Mouse (Mus musculus): ENCODE results near the gene Cntrl. TPM values are rescaled to one million over a fixed set of nuclear protein-coding genes. Genes with fewer than 3 reads are reported as not detected.

The Cntrl gene
- total RNA-seq (2021), result 10 to 100 TPM; 16.1 to 17.6 TPM

GRCm38 (mm10) chr2:35109141-35109923, at the start of gene Cntrl:
TSS of gene Cntrl (plus strand) at chr2:35109492.
- peak; percentile 96 for DNase-seq
- intact Hi-C loops (cut with DNase I), result loop anchor here (10.0 kb wide), 2 partner anchors 195 to 235 kb away; partner anchors contain the start of genes Cutal, Phf19 and Psmd5

DNA sequence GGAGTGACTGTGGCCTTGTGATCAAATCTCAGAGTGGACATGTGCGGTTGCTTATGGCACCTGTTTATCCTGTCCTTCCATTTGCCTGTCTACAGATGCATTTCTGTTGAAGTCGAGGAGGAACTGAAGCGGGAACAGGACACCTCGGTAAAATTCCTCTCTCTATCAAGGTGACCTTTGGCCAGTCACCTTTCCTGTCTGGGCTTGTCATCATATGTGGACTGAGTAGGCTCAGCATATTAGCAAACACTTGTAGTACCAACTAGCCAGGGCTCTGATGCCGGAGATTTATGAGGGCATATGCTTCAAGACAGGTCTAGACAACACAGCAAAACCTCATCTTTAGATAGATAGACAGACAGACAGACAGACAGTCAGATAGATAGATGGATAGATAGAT, 49.0 kb upstream of the Cntrl start:
- intact Hi-C loops (cut with DNase I), result no loop called here
- DNase-seq, result no peak

DNA sequence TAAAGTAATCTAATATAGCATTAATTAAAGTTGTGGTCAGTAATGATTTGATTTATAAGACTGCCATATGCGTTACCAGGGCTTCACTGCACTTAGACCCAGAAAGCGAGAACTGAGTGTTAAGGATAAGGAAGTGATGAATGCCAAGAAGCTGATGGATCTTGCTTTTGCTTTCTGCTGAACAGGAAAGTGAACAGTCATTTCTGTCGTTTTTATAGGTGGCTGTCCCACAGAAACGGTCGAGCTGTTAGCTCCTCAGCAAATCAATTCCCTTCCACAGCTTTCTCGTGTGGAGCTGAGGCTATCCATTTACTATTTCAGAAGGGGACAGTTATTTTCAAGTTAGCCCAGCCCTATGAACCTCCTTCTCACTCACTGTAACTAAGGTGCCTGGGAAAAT, 48.4 kb upstream of the Cntrl start:
- no peak for DNase-seq
- intact Hi-C loops (cut with DNase I), result no loop called here

GRCm38 (mm10) chr2:35061338-35061737, 48.0 kb upstream of the Cntrl start, which contains the start of gene Hc:
TSS of gene Hc (minus strand) at chr2:35061438.
- intact Hi-C loops (cut with DNase I), result no loop called here
- no peak for DNase-seq

GRCm38 (mm10) chr2:35063333-35064030, 45.8 kb upstream of the Cntrl start:
- intact Hi-C loops (cut with DNase I), result no loop called here
- DNase-seq, result no peak

DNA sequence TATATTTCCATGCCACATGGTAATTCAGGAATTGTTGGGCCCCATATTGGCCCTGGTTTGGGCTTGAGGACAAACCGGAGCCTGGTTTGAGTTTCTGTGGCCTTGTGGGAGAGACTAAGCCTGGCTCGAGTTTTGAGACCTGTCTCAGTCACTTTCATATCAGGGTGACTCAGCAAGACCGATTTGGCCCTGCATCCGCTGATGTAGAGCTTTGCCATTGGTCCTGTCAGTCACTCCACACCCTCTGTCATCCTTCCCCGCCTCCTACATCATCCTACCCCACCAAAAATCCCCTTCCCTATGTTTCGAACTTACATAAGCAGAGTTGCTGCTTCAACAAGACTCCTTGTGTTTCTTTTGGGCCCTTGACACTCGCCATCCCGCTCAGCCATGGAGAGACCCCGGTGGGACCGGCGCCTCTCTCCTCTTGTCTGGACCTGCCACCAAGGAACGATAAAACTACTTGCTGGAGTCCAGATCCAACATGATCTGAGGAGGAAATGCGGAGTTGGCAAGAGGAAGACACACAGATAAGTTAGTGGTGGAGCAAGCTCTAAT, 42.7 kb upstream of the Cntrl start:
- no peak for DNase-seq
- intact Hi-C loops (cut with DNase I), result no loop called here

DNA sequence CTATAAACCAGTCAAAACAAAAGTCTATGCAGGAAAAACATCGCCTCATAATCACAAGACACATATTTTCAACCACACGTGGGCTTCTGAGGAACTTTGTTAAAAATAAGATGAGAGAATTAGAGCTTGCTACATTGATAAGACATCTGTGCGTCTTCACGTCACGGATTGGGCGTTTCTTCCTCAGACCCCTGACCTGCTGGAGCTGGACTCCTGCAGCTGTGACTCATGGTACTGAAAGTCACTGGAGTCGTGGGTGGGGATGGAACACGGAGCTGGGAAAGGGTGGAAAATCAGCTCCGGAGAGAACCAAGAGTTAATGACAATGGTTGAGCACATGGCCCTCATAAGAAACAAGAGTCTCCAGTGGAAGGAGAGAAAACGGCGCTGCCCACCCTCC, 42.2 kb upstream of the Cntrl start:
- intact Hi-C loops (cut with DNase I), result no loop called here
- no peak for DNase-seq

DNA sequence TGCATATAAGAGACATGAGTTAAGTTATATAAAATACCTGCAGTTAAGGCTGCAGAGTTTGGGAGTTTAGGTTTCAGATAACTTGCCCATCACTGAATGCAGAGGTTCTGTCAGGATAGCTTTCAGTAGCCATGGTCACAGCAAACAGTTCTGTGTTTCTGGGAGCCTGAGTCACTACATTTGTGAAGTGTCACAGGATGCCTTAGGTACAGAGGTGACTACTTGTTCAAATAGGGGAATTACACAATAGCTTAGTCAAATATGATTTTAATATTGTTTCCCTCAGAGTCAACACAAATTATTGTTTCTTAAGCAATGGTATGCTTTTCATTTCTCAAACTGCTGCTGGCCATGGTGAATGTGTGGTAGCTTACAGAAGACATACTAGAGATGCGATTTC, 40.2 kb upstream of the Cntrl start:
- intact Hi-C loops (cut with DNase I), result no loop called here

DNA sequence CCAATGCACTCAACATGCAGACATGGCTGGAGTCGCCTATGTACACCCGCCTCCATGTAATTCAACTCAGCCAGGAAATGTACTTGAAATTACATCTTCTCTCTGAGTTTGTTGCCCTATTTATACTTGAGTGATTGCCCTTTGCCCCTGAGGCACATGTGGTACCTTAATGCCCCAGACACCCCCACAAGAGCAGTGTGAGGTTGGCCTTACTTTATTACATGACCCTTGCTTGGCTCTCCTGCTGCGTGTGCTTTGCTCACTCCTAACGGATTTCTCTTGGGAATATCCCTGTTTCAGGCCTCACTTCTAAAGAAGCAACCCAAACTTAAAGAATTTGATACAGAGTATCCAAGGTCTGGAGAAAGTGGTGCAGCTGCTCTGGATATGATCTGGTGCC, 39.0 kb upstream of the Cntrl start:
- intact Hi-C loops (cut with DNase I), result no loop called here

More for the DNA sequence above, 40.2 kb upstream of the Cntrl start:
- DNase-seq, result no peak

DNA sequence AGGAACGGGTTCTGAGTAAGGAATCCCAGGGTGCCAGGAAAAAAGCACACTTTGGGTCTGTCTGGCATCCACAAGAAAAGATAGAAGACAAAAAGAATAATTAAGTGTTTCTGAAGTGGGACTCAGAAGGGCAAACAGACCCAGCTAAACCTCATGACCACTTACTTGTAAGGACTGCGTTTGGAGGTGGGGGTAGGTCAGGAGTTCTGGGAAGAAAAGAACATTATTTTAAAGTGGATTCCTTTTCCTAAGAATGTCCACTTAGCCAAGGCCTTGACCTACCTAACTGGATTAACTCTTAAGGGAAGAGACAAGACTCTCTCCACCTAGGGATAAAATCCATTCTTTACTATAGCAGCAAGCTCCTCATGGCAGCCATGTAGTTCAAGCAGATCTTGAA, 36.7 kb upstream of the Cntrl start:
- intact Hi-C loops (cut with DNase I), result no loop called here
- no peak for DNase-seq

More for the DNA sequence above, 39.0 kb upstream of the Cntrl start:
- DNase-seq, result no peak

- intact Hi-C loops (cut with DNase I), result no loop called here
- DNase-seq, result no peak
Observed at GRCm38 (mm10) chr2:35074328-35074727, 35.0 kb upstream of the Cntrl start.

- intact Hi-C loops (cut with DNase I), result no loop called here
- DNase-seq, result no peak
Observed at GRCm38 (mm10) chr2:35079166-35079565, 30.1 kb upstream of the Cntrl start.

DNA sequence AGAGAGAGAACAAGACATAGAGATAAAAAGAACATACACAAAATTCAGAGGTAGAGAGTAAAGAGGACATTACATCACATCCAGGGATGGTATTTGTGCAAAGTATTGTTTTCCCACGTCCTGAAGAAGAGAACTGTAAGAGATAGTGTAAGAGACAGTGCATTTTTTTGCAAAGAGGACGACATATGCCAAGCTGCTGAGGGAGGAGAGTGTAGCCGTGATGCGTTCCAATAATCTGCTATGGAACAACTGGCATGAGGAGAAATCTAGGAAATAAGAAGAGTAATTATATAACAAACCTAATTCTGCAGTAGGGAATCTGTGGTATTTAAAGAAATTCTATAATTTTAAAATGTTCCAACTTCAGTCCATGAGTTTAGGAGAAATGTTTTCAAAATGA, 21.9 kb upstream of the Cntrl start:
- intact Hi-C loops (cut with DNase I), result no loop called here
- DNase-seq, result no peak

GRCm38 (mm10) chr2:35100529-35100928, 8.8 kb upstream of the Cntrl start:
- intact Hi-C loops (cut with DNase I), result loop anchor here (10.0 kb wide), 2 partner anchors 186 to 226 kb away; partner anchors contain the start of genes Cutal, Phf19 and Psmd5
- DNase-seq, result no peak

GRCm38 (mm10) chr2:35101443-35101842, 7.8 kb upstream of the Cntrl start, which contains the start of gene AI182371:
TSS of gene AI182371 (minus strand) at chr2:35101543.
- intact Hi-C loops (cut with DNase I), result loop anchor here (10.0 kb wide), 2 partner anchors 187 to 227 kb away; partner anchors contain the start of genes Cutal, Phf19 and Psmd5
- no peak for DNase-seq

- DNase-seq, result no peak
- intact Hi-C loops (cut with DNase I), result loop anchor here (10.0 kb wide), 2 partner anchors 188 to 228 kb away; partner anchors contain the start of genes Cutal, Phf19 and Psmd5
Observed at GRCm38 (mm10) chr2:35102777-35103176, 6.5 kb upstream of the Cntrl start.

GRCm38 (mm10) chr2:35103558-35103957, 5.7 kb upstream of the Cntrl start:
- DNase-seq, result no peak
- intact Hi-C loops (cut with DNase I), result loop anchor here (10.0 kb wide), 2 partner anchors 189 to 229 kb away; partner anchors contain the start of genes Cutal, Phf19 and Psmd5

DNA sequence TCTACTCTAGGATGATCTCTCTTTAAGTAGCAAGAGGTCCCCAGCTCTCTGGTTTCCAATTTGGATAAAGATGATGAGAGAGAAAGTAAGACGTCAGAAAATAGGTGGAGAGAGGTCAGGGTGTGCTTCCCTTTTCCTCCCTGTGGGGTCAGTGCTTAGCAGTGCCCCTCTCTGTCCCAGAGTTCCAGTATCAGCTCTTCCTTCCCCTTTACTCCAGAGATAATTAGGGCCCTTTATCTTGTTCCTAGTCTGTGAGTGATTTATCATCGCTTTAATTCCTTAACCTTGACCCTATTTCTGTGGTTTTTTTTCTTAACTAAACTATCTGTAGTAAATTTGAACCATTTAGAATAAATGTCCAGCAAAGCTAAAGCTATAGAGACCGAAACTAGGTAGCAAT, 4.4 kb upstream of the Cntrl start:
- no peak for DNase-seq
- intact Hi-C loops (cut with DNase I), result loop anchor here (10.0 kb wide), 2 partner anchors 190 to 230 kb away; partner anchors contain the start of genes Cutal, Phf19 and Psmd5

GRCm38 (mm10) chr2:35107984-35108635, 1.2 kb upstream of the Cntrl start:
- no peak for DNase-seq
- intact Hi-C loops (cut with DNase I), result loop anchor here (10.0 kb wide), 2 partner anchors 193 to 233 kb away; partner anchors contain the start of genes Cutal, Phf19 and Psmd5

- peak; percentile 42 for DNase-seq
- intact Hi-C loops (cut with DNase I), result loop anchor here (10.0 kb wide), 2 partner anchors 194 to 234 kb away; partner anchors contain the start of genes Cutal, Phf19 and Psmd5
Observed at GRCm38 (mm10) chr2:35108712-35109111, 580 bp upstream of the Cntrl start.

Data from left cerebral cortex, postnatal 4 days (tissue).